Mouse (Mus musculus) duodenum, adult 2 months (tissue): ENCODE results near the gene Gm13694. TPM values are rescaled to one million over a fixed set of nuclear protein-coding genes. Genes with fewer than 3 reads are reported as not detected.

Source experiments
- polyA plus RNA-seq: library from polyadenylated mRNA; depleted of rRNA; stranded (reverse); fragments of >200 nt; gene quantifications from 2 replicates; pipeline ENCODE4 v1.2.3, GENCODE M21; 2012; ENCODE audit warnings: low replicate concordance; rRNA removed

Gm13694 gene
- polyA plus RNA-seq: not detected in 2 replicates

GRCm38 (mm10) chr2:83978633-83979032 lies at the start of gene Gm13694:
TSS of gene Gm13694 (plus strand) at chr2:83978933.

DNA sequence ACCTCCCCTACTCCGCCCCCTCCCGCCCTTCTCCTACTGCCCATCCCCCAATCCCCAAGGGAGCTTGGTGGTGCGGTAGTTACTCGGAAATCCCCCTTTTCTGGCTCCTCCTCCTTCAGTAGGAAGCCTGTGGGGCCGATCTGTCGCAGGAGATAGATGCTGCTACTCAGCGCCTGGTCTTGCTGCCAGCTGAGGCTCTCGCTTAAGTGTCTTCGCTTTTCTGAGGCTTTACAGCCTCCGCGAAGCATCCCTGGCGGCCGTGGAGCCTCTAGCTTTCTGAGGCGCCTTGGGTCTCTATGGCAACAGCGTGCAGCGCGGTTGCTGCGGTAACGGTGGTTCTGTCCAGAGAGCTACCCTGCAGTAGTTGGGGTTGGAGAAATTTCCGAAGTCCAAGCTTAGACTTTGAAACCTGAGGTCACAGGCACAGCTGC lies 37.8 kb upstream of the Gm13694 start, which contains the start of gene Zswim2:
Gene Zswim2 (minus strand): TSS at position 298 of the 431 bp plus-strand sequence.

GRCm38 (mm10) chr2:83955393-83955792 lies 23.3 kb upstream of the Gm13694 start, which contains the start of gene Gm13698:
TSS of gene Gm13698 (plus strand) at chr2:83955693.

DNA sequence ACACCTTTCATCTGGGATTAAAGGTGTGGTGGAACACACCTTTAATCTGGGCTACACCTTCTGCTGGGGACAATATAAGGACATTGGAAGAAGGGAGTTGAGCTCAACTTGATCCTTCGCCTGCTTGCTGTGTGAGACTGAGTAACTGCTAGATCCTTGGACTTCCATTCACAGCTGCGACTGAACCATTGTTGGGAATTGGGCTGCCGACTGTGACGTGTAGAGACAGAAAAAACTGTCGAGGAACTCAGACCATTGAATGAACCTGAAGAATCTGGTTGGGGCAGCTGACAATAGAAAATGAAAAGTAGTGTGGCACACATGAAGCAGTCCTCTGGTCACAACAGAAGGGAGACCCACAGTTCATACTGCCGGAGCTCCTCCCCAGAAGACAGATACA lies 17.5 kb upstream of the Gm13694 start, which contains the start of gene Gm13693:
Gene Gm13693 (plus strand): TSS at position 301 of the 400 bp plus-strand sequence.

DNA sequence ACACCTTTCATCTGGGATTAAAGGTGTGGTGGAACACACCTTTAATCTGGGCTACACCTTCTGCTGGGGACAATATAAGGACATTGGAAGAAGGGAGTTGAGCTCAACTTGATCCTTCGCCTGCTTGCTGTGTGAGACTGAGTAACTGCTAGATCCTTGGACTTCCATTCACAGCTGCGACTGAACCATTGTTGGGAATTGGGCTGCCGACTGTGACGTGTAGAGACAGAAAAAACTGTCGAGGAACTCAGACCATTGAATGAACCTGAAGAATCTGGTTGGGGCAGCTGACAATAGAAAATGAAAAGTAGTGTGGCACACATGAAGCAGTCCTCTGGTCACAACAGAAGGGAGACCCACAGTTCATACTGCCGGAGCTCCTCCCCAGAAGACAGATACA lies 11.7 kb upstream of the Gm13694 start, which contains the start of gene Gm13695:
Gene Gm13695 (plus strand): TSS at position 301 of the 400 bp plus-strand sequence.

GRCm38 (mm10) chr2:83972823-83973222 lies 5.9 kb upstream of the Gm13694 start, which contains the start of gene Gm13696:
TSS of gene Gm13696 (plus strand) at chr2:83973123.

GRCm38 (mm10) chr2:83984443-83984842 lies 5.7 kb downstream of the Gm13694 start, which contains the start of gene Gm13697:
TSS of gene Gm13697 (plus strand) at chr2:83984743.

DNA sequence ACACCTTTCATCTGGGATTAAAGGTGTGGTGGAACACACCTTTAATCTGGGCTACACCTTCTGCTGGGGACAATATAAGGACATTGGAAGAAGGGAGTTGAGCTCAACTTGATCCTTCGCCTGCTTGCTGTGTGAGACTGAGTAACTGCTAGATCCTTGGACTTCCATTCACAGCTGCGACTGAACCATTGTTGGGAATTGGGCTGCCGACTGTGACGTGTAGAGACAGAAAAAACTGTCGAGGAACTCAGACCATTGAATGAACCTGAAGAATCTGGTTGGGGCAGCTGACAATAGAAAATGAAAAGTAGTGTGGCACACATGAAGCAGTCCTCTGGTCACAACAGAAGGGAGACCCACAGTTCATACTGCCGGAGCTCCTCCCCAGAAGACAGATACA lies 11.5 kb downstream of the Gm13694 start, which contains the start of gene Gm13691:
Gene Gm13691 (plus strand): TSS at position 301 of the 400 bp plus-strand sequence.

Other genes with a start within 250 kb of the Gm13694 start
- 0.08 and 0.33 TPM in 2 replicates for gene Fam171b, start 166.3 kb upstream of the Gm13694 start, polyA plus RNA-seq
- gene Zswim2, start 37.7 kb upstream of the Gm13694 start, polyA plus RNA-seq: not detected in 2 replicates
- not detected in 2 replicates for gene Gm13698, start 23.2 kb upstream of the Gm13694 start, polyA plus RNA-seq
- gene Gm13693, start 17.4 kb upstream of the Gm13694 start, polyA plus RNA-seq: not detected in 2 replicates
- gene Gm13695, start 11.6 kb upstream of the Gm13694 start, polyA plus RNA-seq: not detected in 2 replicates
- gene Gm13696, start 5.8 kb upstream of the Gm13694 start, polyA plus RNA-seq: not detected in 2 replicates
- not detected in 2 replicates for gene Gm13697, start 5.8 kb downstream of the Gm13694 start, polyA plus RNA-seq
- gene Gm13691, start 11.6 kb downstream of the Gm13694 start, polyA plus RNA-seq: not detected in 2 replicates